Mouse (Mus musculus): ENCODE results near the gene Crb2.
A peak's percentile ranks its signal among the peaks of the same experiment; 100 is the strongest.

Gene Crb2

GRCm38 (mm10) chr2:37767080-37767547 lies 8.9 kb upstream of the Crb2 start:
- DNase-seq, result peak; percentile 55

DNA sequence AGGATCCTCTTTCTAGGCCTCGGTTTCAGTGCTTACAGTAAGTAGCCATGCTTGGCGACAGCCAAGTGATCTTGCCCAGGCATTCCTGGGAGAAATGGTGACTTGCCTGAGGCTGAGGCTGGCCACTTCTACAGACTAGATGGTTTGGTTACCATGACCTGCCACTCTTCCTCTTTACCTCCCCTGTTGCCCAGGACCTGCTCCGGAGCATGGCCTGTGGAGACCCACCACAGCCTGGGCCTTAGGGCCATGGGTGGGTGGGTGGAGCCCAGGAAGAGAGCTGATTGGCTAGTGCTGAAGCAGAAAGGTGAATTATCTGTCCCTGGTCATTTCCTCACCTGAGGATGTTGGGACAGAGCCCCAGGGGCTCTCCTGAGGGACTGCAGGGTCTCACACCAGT lies 8.3 kb upstream of the Crb2 start:
- DNase-seq, result no peak

GRCm38 (mm10) chr2:37768903-37769302 lies 7.1 kb upstream of the Crb2 start:
- DNase-seq, result no peak

- no peak for DNase-seq
Observed at GRCm38 (mm10) chr2:37769793-37770192, 6.3 kb upstream of the Crb2 start.

DNA sequence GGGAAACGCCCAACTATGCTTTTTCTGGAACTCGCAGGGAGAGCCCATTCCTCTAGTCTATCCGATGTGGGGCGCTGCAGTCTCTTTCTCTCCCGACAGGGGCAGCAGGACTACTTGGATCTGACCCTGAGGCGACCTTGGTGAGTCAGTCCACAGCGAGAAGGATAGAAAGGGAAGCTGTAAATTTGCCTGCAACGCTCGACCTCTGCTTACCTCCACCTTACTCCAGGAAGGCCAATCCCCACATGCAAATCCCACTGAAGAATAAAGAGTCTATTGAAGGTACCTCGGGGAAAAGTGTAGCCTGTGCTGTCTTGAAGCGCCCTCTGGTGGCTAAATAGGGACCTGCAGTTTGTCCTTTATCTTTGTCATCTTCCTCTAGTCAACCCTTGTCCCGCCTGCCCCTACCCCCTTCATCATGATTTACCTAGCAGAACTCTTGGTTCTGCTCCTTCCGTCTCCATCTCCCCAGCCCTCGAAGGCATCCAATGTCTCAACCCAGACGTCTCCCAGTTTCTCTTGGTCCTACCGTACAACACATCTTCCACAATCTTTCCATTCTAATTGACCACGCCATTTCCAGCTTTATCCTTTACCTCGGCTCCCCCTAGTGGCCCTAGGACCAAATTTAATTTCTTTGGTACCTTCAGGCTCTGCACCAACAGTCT lies 4.3 kb upstream of the Crb2 start:
- DNase-seq, result peak; percentile 93

DNA sequence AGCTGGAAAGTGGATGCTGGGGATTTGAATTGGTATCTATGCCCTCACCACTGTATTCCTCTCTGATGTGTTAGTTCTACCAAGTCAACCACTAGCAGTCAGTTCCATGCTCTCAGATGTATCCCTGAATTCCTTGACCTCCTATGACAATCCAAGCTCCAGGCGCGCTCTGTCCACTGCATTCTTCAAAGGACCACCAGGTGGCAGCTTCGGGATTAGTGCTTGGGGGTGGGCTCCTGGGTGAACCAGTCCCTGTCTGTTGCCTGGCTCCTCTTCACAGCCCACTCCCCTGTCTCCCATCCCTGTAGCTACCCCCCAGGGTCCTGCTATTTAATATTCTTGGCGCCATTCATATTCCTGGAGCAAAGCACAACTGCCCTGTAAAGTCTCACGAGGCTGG lies 1.5 kb upstream of the Crb2 start:
- peak; percentile 38 for DNase-seq

DNA sequence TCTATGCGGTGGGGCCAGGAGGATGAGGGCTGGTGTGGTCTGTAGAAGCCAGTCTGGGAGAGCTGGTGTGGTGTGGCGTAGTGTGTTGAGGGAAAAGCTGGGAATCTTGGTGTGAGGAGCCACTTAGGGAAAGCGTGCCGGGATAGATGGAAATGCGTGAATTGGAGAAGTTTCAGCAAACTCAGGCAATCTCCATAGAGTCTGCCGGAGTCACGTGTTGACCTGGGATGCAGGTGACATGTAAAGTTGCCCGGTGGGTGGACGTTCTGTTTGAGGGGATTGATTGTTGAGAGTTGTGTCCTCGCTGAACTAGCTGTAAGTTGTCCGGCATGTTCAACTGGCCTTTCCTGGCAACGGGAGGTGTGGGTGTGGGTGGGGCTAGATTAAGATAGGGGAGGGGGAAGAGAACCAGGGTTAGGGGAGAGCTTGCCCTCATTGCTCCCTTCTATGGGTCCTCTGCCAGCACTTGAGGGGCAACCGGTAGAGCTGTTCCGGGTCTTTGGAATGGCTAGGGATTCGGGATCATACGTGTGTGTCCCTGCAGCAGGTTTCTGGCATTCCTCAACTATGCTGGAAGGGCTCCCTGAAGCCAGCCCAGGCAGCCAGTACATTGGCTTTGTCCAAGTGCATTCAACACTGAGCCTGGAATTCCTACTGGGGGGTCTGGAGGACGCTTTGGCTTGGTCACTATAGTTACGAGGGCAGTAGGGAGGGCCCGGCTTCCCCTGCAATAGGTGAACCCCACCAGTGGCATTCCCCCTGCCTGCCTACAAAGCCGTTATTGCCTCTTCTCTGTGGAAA lies 762 bp downstream of the Crb2 start:
- no peak for DNase-seq

DNA sequence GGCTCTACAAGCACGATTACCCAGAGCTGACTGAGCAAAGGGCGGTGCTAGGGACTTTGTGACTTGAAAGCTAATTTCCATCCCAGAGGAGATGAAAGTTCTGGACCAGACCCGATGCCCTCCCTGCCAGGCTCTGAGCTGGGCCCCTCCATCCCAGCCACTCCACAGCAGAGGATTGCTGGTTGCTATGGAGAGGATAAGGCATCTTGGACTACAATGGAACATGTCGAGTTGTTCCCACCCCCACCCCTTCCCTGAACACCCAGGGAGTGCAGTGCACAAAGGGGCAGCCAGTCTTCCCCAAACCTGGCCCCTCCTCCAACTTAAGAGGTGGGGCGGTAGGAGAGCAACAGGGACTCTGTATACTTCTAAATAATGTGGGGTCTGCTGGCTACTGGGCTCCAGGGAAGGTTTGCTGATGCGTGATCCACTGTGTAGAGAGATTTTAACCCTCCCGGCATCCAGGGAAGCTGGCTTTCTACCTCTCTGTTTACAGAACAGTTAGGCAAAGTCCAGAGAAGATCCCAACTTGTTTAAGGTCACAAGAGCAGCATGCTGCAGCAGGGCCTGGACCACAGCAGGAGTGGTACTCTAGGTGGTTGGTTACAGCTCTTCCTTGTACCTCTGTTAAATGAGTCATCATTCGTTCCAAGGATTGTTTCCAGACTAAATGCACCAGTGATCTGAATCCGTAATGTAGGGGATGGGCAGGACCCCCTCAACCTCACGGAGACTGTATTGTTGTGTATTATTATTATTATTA lies 2.1 kb downstream of the Crb2 start:
- no peak for DNase-seq

DNA sequence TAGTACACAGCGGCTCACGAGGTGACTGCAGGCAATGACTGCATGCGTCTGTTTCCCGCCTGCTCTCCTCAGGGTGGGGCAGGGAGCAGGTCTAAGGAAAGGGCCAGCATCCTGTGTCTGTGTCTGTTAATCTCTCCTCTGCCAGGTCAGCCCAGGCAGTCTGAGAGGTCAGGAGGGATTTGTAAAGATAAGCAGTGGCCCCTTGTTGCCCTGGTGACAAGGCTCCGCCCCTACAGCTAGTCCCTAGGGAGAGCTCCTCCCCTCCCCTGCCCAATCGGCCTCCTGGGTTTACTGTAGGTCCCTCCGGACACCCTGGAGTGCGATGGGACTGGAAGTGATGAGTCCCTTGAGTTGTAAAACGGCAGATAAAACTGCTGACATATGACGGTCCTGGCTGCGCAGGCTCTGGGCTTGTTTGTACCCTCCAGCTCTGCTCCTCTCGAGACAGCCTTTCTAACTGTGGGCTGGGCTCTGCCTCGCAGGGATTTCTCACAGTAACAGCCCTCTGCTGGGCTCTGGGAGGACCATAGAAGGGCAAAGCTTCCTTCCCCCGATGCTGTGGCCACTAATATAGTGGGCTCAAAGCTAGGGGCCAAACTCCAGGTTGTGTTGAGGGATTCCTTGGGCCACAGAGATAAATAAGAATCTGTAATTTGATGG lies 4.4 kb downstream of the Crb2 start:
- peak; percentile 73 for DNase-seq

- DNase-seq, result no peak
Observed at GRCm38 (mm10) chr2:37781421-37781820, 5.4 kb downstream of the Crb2 start.

- DNase-seq, result no peak
Observed at GRCm38 (mm10) chr2:37782002-37782401, 6.0 kb downstream of the Crb2 start.

DNA sequence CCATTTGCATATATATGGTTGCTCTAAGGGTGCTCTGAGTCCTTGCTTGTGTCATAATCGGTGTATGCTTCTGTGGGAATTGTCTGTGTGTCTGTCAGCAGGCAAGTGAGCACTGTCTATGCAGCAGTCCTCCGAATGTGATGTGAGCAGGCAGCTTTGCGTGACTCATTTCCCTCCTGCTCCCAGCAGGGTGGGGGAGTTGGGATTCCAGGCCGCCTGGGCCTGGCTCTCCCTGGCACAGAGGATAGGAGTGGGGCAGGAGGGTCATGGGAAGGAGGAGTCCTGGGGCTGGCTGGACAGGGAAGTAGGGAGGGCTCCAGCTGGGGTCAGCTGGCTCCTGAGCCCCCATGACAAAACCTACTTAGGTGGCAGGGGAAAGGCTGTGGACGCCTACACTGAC lies 8.4 kb downstream of the Crb2 start:
- DNase-seq, result no peak

DNA sequence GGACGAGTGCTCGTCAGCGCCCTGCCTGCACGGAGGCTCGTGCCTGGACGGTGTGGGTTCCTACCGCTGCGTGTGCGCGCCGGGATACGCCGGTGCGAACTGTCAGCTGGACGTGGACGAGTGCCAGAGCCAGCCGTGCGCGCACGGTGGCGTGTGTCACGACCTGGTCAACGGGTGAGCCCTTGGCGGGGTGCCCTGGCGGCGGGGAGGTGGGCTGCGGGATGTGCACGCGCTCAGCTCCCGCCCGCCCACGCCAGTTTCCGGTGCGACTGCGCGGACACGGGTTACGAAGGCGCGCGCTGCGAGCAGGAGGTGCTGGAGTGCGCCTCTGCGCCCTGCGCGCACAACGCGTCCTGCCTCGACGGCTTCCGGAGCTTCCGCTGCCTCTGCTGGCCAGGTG lies 10.4 kb downstream of the Crb2 start:
- no peak for DNase-seq

DNA sequence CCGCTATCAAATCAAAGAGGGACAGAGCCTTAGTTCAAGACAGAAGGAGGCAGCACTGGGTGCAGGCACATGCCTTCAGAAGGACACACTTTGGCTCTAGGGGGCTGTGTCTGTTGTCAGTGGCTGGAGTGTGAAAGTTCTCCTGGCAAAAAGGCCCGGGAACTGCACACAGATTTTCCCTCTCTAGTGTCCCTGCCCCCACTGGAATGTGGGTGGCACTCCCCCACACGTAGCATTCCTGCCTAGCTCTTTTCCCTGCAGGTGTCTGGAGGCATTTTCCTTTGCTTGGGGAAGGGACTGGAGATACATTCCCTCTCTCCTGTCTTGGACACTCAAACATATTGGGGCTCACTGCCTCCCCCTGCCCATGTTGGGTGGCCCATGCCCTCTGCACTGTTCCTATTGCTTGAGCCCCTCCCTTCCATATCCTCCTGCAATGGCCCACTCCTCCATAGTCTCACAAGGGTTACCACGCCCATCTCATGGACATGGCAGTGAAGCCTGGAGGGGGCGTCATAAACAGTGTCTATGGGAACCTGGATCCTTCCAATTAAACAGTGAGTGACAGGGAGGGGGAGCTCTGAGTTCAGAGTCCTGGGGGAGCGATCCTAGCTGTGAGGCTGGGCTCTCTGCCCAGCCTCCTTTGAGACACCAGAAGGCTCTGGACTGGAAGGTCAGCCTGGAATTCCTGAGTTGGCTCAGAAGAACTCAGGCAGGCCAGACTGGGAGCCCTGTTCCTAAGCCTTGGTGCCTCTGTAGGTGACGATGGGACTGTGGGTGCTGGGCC lies 12.3 kb downstream of the Crb2 start:
- no peak for DNase-seq

- no peak for DNase-seq
Observed at GRCm38 (mm10) chr2:37789029-37789428, 13.0 kb downstream of the Crb2 start.

- DNase-seq, result no peak
Observed at GRCm38 (mm10) chr2:37789995-37790394, 13.9 kb downstream of the Crb2 start.

DNA sequence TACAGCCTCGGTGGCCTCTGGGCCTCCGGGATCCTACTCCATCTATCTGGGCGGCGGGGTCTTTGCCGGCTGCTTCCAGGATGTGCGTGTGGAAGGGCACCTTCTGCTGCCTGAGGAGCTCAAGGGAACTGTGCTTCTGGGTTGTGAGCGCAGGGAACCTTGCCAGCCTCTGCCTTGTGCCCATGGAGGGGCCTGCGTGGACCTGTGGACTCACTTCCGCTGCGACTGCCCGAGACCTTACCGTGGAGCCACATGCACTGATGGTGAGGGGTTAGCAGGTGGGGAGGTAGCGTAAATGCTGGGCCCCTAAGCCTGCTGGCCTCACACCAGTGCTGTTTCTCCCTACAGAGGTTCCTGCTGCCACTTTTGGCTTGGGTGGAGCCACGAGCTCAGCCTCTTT lies 14.7 kb downstream of the Crb2 start:
- no peak for DNase-seq

DNA sequence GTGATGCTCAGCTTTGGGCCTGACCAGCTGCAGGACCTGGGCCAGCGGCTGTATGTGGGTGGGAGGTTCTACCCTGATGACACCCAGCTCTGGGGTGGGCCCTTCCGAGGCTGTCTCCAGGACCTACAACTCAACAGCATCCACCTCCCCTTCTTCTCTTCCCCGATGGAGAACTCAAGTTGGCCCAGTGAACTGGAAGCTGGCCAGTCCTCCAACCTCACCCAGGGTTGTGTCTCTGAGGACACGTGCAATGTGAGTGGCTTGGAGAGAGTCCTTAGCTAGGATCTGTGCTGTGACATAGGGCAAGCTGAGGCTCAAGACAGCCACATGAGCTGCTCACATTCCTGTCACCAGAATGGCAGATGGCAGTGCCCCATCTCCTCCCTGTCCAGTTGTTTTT lies 15.3 kb downstream of the Crb2 start:
- DNase-seq, result no peak

- no peak for DNase-seq
Observed at GRCm38 (mm10) chr2:37796021-37796420, 20.0 kb downstream of the Crb2 start.

DNA sequence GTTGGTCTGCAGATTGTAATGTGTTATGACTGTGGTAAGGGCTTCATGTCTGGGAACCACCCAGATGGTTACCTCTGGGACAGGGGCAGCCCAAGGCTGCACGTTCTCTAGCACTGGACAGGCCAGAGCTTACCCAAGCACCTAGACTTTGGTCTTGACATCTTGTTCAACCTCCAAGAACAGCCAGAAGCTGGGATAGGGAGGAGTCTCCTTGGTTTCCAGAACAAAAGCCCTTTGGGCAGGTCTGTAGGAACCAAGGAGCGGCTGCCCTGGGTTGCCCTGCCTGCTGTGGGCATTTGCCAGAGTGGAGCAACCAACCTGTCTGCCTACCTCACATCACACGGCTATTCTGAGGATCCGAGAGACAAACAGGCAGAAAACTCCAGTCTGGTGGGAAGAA lies 21.0 kb downstream of the Crb2 start:
- no peak for DNase-seq

GRCm38 (mm10) chr2:37799137-37799536 lies 23.1 kb downstream of the Crb2 start:
- DNase-seq, result no peak

DNA sequence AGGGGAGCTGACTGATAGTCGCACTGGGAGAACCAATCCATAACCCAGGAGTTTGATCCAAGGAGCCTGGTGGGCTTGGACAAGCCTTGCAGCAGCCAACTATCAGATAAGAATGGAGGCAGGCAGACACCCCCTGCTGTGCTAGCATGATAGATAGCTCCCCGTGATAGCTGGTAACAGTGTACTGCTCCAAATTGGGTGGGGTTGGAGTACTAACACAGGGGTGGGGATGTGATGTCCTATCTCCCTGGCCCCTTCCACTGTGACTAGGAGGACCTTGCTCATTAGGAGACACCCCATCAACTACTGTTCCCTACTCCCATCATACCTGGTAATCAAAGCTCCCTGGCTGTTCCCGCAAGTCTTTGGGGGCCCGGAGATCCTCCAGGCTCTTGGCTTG lies 25.6 kb downstream of the Crb2 start:
- no peak for DNase-seq
